Mouse (Mus musculus) erythroblast, embryonic 14.5 days (primary cell): ENCODE data around the gene Bace1.

Experiments used
- GATA1 ChIP-seq: IDR thresholded peaks from 2 replicates; pipeline ENCODE4 v1.6.1; 2012; ENCODE audit warnings: low read length, inconsistent platforms, mixed read lengths
- TAL1 ChIP-seq: IDR thresholded peaks from 3 replicates; pipeline ENCODE4 v1.6.1; 2012; ENCODE audit warnings: low read length, inconsistent platforms, mixed read lengths

- no peak for TF ChIP-seq TAL1
- TF ChIP-seq GATA1, result no peak
These were observed 980 bp downstream of the Bace1 start for GRCm38 (mm10) chr9:45839139-45839981.
